Comparison of ENCODE assay signal across 7 mouse cellular contexts in the genomic region with DNA sequence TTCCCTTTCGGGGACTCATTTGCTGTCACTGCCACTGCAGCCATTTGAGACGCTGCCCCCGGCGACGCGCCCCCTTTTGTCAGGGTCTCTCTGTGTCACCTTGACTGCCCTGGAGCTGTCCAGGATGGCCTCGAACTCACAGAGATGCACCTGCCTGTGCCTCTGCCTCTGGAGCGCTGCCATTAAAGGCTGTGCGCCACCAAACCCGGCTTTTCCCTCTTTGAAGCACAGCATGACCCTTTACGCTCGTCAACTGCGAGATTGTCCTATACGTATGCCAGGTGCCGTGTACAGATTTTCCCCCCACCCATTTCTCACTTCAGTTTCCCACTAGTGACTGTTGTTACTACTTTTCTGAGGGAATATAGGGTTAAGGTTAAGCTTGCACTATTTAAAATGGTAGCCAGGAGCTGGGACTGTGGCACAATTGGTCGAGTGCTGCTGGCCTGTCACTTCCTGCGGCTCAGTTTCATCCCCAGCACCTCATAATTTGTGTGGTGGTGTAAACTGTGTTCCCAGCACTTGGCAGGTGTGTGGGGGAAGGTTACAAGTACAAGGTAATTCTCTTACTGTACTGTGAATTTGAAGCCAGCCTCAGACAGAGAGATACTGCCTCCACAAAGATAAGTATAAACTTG. TPM values are rescaled to one million over a fixed set of nuclear protein-coding genes. Genes with fewer than 3 reads are reported as not detected.
A peak's percentile ranks its signal among the peaks of the same experiment; 100 is the strongest.
DNase-seq lines count a peak whose midpoint lies in the region; ATAC-seq and TF ChIP-seq lines count a peak whose summit lies in the region.

No protein-coding gene starts in this region.

- peak overlapping the region; percentile 95 for H3K4me2 ChIP-seq in liver, embryonic 12.5 days

- intact Hi-C loops in heart, postnatal 10 days (cut with DNase I) = loop anchor here (5.0 kb wide), 1 partner anchor 62 kb away; a partner anchor contains a TSS

- peak; percentile 38 for ATAC-seq in liver, embryonic 12.5 days
- ATAC-seq in monocyte, adult 5-6 weeks (replicated peaks; ENCODE audit: insufficient number of reproducible peaks, low FRiP score, low TSS enrichment, poor library complexity, severe bottlenecking) = no peak

- peak overlapping the region; percentile 90 for H3K9ac ChIP-seq in liver, embryonic 12.5 days

- 4% methylated on average over 17 of the region's 17 CpGs for WGBS in liver, embryonic 12.5 days (ENCODE audit: insufficient replicate concordance)
- WGBS in small intestine, adult 2 months = 2% methylated on average over 17 of the region's 17 CpGs

- peaks cover 56% of the 10 kb centered on the region for H3K4me1 ChIP-seq in liver, embryonic 12.5 days
- H3K4me1 ChIP-seq in small intestine, adult 2 months (ENCODE audit: control insufficient read depth, insufficient read depth, insufficient read length, low read length) = peaks cover 2% of the 10 kb centered on the region; the same call in 1 of the 2 replicates

- peak overlapping the region; percentile 66 for H3K27ac ChIP-seq in liver, embryonic 12.5 days
- peak overlapping the region; percentile 8 for H3K27ac ChIP-seq in small intestine, adult 2 months (ENCODE audit: insufficient read depth, low read depth, low read length)

- no peak for TF ChIP-seq CTCF in small intestine, adult 2 months (IDR thresholded peaks at IDR 0.05; ENCODE audit: extremely low read depth, insufficient read length, insufficient replicate concordance, low read depth, low read length)

- peaks cover 25% of the 10 kb centered on the region for H3K36me3 ChIP-seq in liver, embryonic 12.5 days
- H3K36me3 ChIP-seq in small intestine, adult 2 months (ENCODE audit: control insufficient read depth, insufficient read depth, low read length) = peaks cover 15% of the 10 kb centered on the region

- no peaks in the 10 kb centered on the region; the same call in 1 of the 2 replicates for H3K9me3 ChIP-seq in liver, embryonic 12.5 days (replicated peaks)

- no peaks in the 10 kb centered on the region for H3K27me3 ChIP-seq in liver, embryonic 12.5 days (replicated peaks)
- no peaks in the 10 kb centered on the region for H3K27me3 ChIP-seq in small intestine, adult 2 months (ENCODE audit: control insufficient read depth, insufficient read depth, low read length)

- H3K4me3 ChIP-seq in liver, embryonic 12.5 days = peak overlapping the region; percentile 79
- H3K4me3 ChIP-seq in small intestine, adult 2 months (ENCODE audit: low read depth, low read length) = peak overlapping the region; percentile 78

- peak; percentile 22 for DNase-seq in right cerebral cortex, postnatal 4 days
- DNase-seq in right cerebral cortex, adult 2 months (ENCODE audit: low spot score in 2 of 2) = no peak
- DNase-seq in cerebellum, adult 9-11 months = peak; percentile 59
- peak; percentile 25 to 44 for DNase-seq in heart, postnatal 10 days

- no peak for TF ChIP-seq POLR2A in small intestine, adult 2 months (IDR thresholded peaks at IDR 0.05; ENCODE audit: low read depth, low read length)

RNA-seq across cellular contexts. Expression of a gene that starts 0.7 kb away (rescaled TPM):
- 100 to 1,000 TPM; 131 to 134 TPM for total RNA-seq in heart, postnatal 10 days (2021)
- 43.3 and 46.2 TPM in 2 replicates for polyA plus RNA-seq in liver, embryonic 12.5 days (2016; fragmentation: Nextera tagmentation; extraction: Ambion mirVana)
- polyA plus RNA-seq in small intestine, adult 2 months (2012; rRNA removed) = 4.8 and 6.6 TPM in 2 replicates
- 41.4 to 45.3 TPM (median 44.4 TPM) in 3 replicates for total RNA-seq in monocyte, adult 5-6 weeks (2017)

RNA-seq across cellular contexts. Expression of a gene that starts 7.5 kb away (rescaled TPM):
- total RNA-seq in heart, postnatal 10 days (2021) = 100 to 1,000 TPM; 296 to 317 TPM
- 166 and 172 TPM in 2 replicates for polyA plus RNA-seq in liver, embryonic 12.5 days (2016; fragmentation: Nextera tagmentation; extraction: Ambion mirVana)
- polyA plus RNA-seq in small intestine, adult 2 months (2012; rRNA removed) = 80.5 and 148 TPM in 2 replicates
- 58.1 to 134 TPM (median 61.2 TPM) in 3 replicates for total RNA-seq in monocyte, adult 5-6 weeks (2017)

RNA-seq across cellular contexts. Expression of a gene that starts 20.6 kb away (rescaled TPM):
- total RNA-seq in heart, postnatal 10 days (2021) = 100 to 1,000 TPM; 183 to 245 TPM
- 825 and 857 TPM in 2 replicates for polyA plus RNA-seq in liver, embryonic 12.5 days (2016; fragmentation: Nextera tagmentation; extraction: Ambion mirVana)
- 54.5 and 78.1 TPM in 2 replicates for polyA plus RNA-seq in small intestine, adult 2 months (2012; rRNA removed)
- 110 to 176 TPM (median 141 TPM) in 3 replicates for total RNA-seq in monocyte, adult 5-6 weeks (2017)

RNA-seq across cellular contexts. Expression of a gene that starts 44.5 kb away (rescaled TPM):
- 10 to 100 TPM; 28.9 to 30.8 TPM for total RNA-seq in heart, postnatal 10 days (2021)
- polyA plus RNA-seq in liver, embryonic 12.5 days (2016; fragmentation: Nextera tagmentation; extraction: Ambion mirVana) = 140 and 143 TPM in 2 replicates
- polyA plus RNA-seq in small intestine, adult 2 months (2012; rRNA removed) = 68.6 and 74.5 TPM in 2 replicates
- 57.1 to 85.3 TPM (median 81.5 TPM) in 3 replicates for total RNA-seq in monocyte, adult 5-6 weeks (2017)

RNA-seq across cellular contexts. Expression of a gene that starts 46.8 kb away (rescaled TPM):
- 10 to 100 TPM; 35.5 to 39.1 TPM for total RNA-seq in heart, postnatal 10 days (2021)
- polyA plus RNA-seq in liver, embryonic 12.5 days (2016; fragmentation: Nextera tagmentation; extraction: Ambion mirVana) = 195 and 200 TPM in 2 replicates
- polyA plus RNA-seq in small intestine, adult 2 months (2012; rRNA removed) = 16.9 and 38.0 TPM in 2 replicates
- total RNA-seq in monocyte, adult 5-6 weeks (2017) = 62.5 to 83.1 TPM (median 79.3 TPM) in 3 replicates

Comparison
In these comparisons a context has a peak if more than half of its experiments do, and no peak if none do; other contexts are left out.
1. DNase-seq: peak in right cerebral cortex, postnatal 4 days (single experiment), cerebellum, adult 9-11 months (single experiment) and heart, postnatal 10 days (2 of 2); none in right cerebral cortex, adult 2 months (0 of 2).